Mouse (Mus musculus) cerebellum, adult 2 months (tissue): ENCODE results near the gene Igf2. TPM values are rescaled to one million over a fixed set of nuclear protein-coding genes. Genes with fewer than 3 reads are reported as not detected.

Experiments used
- DNase-seq, 2 experiments: peaks; one replicate each; pipeline ENCODE4 v3.0.0; 2021
- H3K27ac ChIP-seq: fragments of 200-500 bp; 2 replicates; pipeline ENCODE4 v1.5.1; 2012; ENCODE audit warnings: low read length, control low read depth, inconsistent platforms; ENCODE audit not compliant: insufficient read depth
- H3K27me3 ChIP-seq: fragments of 200-500 bp; 2 replicates; pipeline ENCODE4 v1.6.1; 2012; ENCODE audit warnings: inconsistent platforms, mild to moderate bottlenecking, low read length, moderate library complexity; ENCODE audit not compliant: control insufficient read depth, insufficient read depth
- H3K4me1 ChIP-seq: fragments of 200-500 bp; 2 replicates; pipeline ENCODE4 v1.6.1; 2011; ENCODE audit warnings: low read length; ENCODE audit not compliant: control insufficient read depth, insufficient read depth
- H3K4me3 ChIP-seq: fragments of 200-500 bp; replicated peaks from 2 replicates; pipeline ENCODE3; 2011; ENCODE audit warnings: mild to moderate bottlenecking, low read depth, low read length, control low read depth; ENCODE audit not compliant: insufficient read depth
- CTCF ChIP-seq: fragments of 200-500 bp; IDR thresholded peaks from 2 replicates; pipeline ENCODE4 v1.5.1; 2011; ENCODE audit warnings: low read depth, mild to moderate bottlenecking, control low read depth, low read length, moderate library complexity, borderline replicate concordance; ENCODE audit not compliant: insufficient read depth
- POLR2A ChIP-seq: fragments of 200-500 bp; IDR thresholded peaks from 2 replicates; pipeline ENCODE4 v1.6.1; 2011; ENCODE audit warnings: low read length, control low read depth, borderline replicate concordance; ENCODE audit not compliant: insufficient read depth
- WGBS: fragments of 180-500 bp; shearing (Covaris S2); methylation state at CpG from one replicate; pipeline ENCODE4 v1.1.7; 2018; 5-methylcytosine and 5-hydroxymethylcytosine counted together
- polyA plus RNA-seq: library from polyadenylated mRNA; depleted of rRNA; stranded (reverse); fragments of >200 nt; gene quantifications from 2 replicates; pipeline ENCODE4 v1.2.3, GENCODE M21; 2012; rRNA removed

Igf2 gene
- 67.2 and 99.9 TPM in 2 replicates for polyA plus RNA-seq

GRCm38 (mm10) chr7:142666659-142667058 is at the start of gene Igf2:
TSS of gene Igf2 (minus strand) at chr7:142666816.
- TF ChIP-seq CTCF (no peak), POLR2A (no peak)
- Histone ChIP-seq H3K27ac (no peak within 1 kb of the TSS), H3K27me3 (no peaks in the 10 kb centered on the region; the same call in 1 of the 2 replicates), H3K4me3 (no peak within 1 kb of the TSS), H3K4me1 (no peaks in the 10 kb centered on the region; the same call in 1 of the 2 replicates)
- WGBS = 58% methylated on average over 2 of the region's 2 CpGs
- DNase-seq = no peak

- peak; percentile 11 to 27 for DNase-seq
- WGBS = 15% methylated on average over 8 of the region's 8 CpGs
- no peaks in the 10 kb centered on the region for H3K4me1 ChIP-seq
- no peak overlapping the region for H3K4me3 ChIP-seq
- H3K27ac ChIP-seq = no peak overlapping the region
- peak; percentile 41; the same call in 1 of the 2 replicates for TF ChIP-seq CTCF
- TF ChIP-seq POLR2A = no peak
- H3K27me3 ChIP-seq = no peaks in the 10 kb centered on the region
Observed at GRCm38 (mm10) chr7:142714783-142715498, 48.3 kb upstream of the Igf2 start.

DNA sequence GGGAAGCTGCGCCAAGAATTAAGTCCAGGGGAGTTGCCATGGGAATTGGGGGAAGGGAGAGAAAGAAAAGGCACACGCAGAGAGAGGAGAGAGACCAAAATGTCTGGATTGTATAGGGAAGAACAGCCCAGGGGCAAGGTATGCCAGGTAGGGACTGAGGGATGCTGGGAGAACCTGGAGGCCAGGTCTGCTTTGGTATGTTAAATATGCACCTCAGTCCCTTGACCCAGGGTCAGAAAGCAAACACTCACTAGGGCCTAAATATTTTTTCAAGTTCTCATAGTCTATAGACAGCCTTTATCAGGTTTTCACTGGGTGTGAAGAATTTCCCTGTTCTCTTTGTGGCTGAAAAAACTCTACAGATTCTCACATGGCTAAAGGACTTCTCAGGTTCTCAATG is 40.3 kb upstream of the Igf2 start:
- no peaks in the 10 kb centered on the region for H3K4me1 ChIP-seq
- no peaks in the 10 kb centered on the region for H3K27me3 ChIP-seq
- TF ChIP-seq POLR2A (no peak), CTCF (no peak)
- no peak for DNase-seq
- WGBS = 78% methylated on average over 2 of the region's 2 CpGs
- H3K27ac ChIP-seq = no peak overlapping the region
- no peak overlapping the region for H3K4me3 ChIP-seq

- Histone ChIP-seq H3K27ac (no peak overlapping the region), H3K4me3 (no peak overlapping the region), H3K4me1 (no peaks in the 10 kb centered on the region), H3K27me3 (no peaks in the 10 kb centered on the region)
- 64% methylated on average over 5 of the region's 5 CpGs for WGBS
- DNase-seq = no peak
- TF ChIP-seq POLR2A (no peak), CTCF (no peak)
Observed at GRCm38 (mm10) chr7:142699334-142699860, 32.8 kb upstream of the Igf2 start.

- TF ChIP-seq POLR2A (no peak), CTCF (no peak)
- H3K4me1 ChIP-seq = peaks cover 8% of the 10 kb centered on the region
- no peak overlapping the region for H3K4me3 ChIP-seq
- no peaks in the 10 kb centered on the region for H3K27me3 ChIP-seq
- H3K27ac ChIP-seq = no peak overlapping the region
- WGBS = 64% methylated on average over 3 of the region's 3 CpGs
- DNase-seq = no peak
Observed at GRCm38 (mm10) chr7:142678611-142679010, 12.0 kb upstream of the Igf2 start.

- Histone ChIP-seq H3K27ac (no peak overlapping the region), H3K4me1 (peaks cover 8% of the 10 kb centered on the region), H3K27me3 (no peaks in the 10 kb centered on the region), H3K4me3 (no peak overlapping the region)
- peak; percentile 47 to 53 for DNase-seq
- TF ChIP-seq CTCF (peak; percentile 56; the same call in 1 of the 2 replicates), POLR2A (no peak)
- WGBS = 14% methylated on average over 3 of the region's 3 CpGs
Observed at GRCm38 (mm10) chr7:142675644-142676043, 9.0 kb upstream of the Igf2 start.

DNA sequence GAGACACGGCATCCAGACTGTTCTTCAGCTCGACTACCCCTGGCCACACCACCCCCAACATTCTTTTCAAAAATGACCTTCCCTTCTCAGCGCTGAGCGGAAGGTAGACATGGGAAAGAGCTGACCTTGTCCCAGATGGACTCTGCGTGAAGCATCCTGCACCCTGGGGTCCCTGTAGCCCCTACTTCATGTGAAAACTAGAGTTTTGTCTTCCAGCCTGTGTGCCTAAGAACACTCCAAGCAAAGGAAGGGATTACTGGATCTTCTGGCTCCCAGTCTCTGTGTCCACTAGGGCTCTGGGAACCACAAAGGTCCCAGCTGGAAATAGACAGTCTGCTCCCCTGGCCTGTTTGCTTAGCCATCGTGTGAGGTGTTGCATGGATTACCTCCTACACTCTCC is 8.5 kb upstream of the Igf2 start:
- WGBS = 49% methylated on average over 6 of the region's 6 CpGs
- Histone ChIP-seq H3K4me1 (peaks cover 8% of the 10 kb centered on the region), H3K27me3 (no peaks in the 10 kb centered on the region), H3K4me3 (no peak overlapping the region), H3K27ac (no peak overlapping the region)
- TF ChIP-seq POLR2A (no peak), CTCF (no peak)
- no peak for DNase-seq

DNA sequence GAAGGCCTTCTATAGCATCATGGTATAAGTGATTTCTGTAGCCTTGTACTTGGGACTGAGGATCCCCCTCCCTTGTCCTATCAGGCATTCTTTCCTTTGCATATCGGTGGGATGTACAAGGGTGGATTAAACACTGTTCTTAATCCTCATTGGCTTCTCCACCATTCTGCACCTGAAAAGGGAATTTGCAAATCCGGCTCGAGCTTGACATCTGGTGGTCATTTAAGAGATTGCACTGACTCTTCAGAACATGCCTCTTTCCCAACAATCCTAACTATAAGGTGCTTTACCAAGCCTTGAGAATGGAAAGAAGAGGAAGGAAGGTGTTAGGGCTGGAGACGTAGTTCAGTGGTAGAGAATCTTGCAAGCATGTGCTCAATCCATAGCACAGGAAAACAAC is 5.5 kb upstream of the Igf2 start:
- 8% methylated on average over 4 of the region's 4 CpGs for WGBS
- H3K27ac ChIP-seq = no peak overlapping the region
- H3K4me3 ChIP-seq = no peak overlapping the region
- TF ChIP-seq POLR2A = no peak
- TF ChIP-seq CTCF = peak; percentile 64
- peaks cover 8% of the 10 kb centered on the region for H3K4me1 ChIP-seq
- H3K27me3 ChIP-seq = no peaks in the 10 kb centered on the region
- DNase-seq = peak; percentile 43 to 59
